Mouse (Mus musculus): ENCODE results near the gene Leo1. TPM values are rescaled to one million over a fixed set of nuclear protein-coding genes. Genes with fewer than 3 reads are reported as not detected.

Leo1 gene
- polyA plus RNA-seq, 1 experiment = 1.0 TPM

DNA sequence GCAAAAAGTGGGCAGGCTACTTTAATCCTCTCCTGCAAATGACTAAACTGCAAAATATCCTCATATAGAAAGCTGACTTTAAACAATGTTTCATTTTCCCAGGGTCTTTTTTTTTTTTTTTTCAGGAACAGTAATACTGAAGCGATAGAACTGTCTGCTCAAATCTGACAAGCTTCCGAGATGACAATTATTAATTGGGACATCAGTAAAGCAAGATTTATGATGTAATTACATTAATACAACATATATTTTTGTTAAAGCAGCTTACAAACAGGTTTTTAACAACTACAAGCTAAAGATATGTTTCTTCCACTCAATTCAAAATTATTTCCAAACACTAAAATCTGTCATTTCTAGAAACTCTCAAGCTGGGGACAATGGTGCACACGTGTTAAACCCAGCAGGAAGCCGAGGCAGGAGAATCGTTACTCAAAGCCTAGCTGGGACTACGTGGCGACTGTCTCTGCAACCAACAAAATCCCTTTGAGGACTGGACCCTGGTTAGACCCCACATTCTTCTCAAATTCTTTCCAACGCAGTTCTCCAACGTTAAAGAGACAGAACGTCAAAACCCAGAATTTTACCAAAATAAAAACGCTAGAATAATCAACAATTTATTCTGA is 33.0 kb upstream of the Leo1 start:
- H3K27me3 ChIP-seq (ENCODE audit: control insufficient read depth) = no peaks in the 10 kb centered on the region
- H3K9me3 ChIP-seq (ENCODE audit: control insufficient read depth, low read length) = no peaks in the 10 kb centered on the region
- no peaks in the 10 kb centered on the region for H3K36me3 ChIP-seq (ENCODE audit: control insufficient read depth)
- no peak for TF ChIP-seq GATA1 (IDR thresholded peaks at IDR 0.05; ENCODE audit: low read length)
- no peak for TF ChIP-seq TAL1 (IDR thresholded peaks at IDR 0.05; ENCODE audit: low read length)
- H3K4me3 ChIP-seq (replicated peaks) = peak overlapping the region; percentile 85
- H3K4me1 ChIP-seq (ENCODE audit: control insufficient read depth) = peaks cover 37% of the 10 kb centered on the region

DNA sequence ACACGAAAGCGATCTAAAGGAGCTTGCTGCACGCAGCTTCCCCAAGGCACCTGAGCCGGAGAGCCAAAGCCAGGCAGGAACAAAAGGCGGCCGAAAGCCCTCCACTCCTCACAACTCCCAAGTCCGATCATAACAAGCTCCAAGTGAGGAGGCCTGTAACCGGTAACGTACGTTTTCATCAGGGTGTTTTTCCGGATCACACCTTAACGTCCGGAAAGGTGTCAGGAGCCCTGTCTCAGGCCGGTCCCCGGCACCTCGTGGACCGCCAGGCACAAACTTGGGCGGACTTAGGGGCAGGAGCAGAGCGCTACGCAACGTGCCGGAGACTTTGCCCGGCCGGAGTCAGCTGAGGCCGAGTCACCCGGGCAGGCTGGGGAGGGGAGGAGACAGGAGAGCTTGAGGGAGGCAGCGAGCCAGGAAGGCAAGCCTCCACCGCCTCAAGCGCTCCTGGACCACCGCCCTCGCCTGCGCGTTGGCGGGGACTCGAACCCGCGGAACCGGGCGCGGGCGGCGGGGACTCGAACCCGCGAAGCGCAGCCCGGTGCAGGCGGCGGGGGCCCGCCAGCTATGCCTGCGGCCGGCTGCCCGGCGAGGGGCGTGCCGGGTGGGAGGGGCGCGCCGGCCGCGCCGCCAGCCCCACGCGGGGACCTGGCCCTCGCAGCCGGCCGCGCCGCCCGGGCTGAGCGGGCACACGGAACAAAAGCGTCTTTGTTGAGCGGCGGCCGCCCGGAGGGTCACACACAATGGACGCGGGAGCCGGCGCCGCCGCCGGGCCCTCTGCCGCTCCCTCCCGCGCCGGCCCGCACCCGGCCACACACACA is 32.1 kb upstream of the Leo1 start:
- Histone ChIP-seq H3K4me3 (replicated peaks) (peak overlapping the region; percentile 85), H3K36me3 (ENCODE audit: control insufficient read depth) (no peaks in the 10 kb centered on the region), H3K9me3 (ENCODE audit: control insufficient read depth, low read length) (no peaks in the 10 kb centered on the region), H3K27me3 (ENCODE audit: control insufficient read depth) (no peaks in the 10 kb centered on the region), H3K4me1 (ENCODE audit: control insufficient read depth) (peaks cover 37% of the 10 kb centered on the region)
- TF ChIP-seq GATA1 (IDR thresholded peaks at IDR 0.05; ENCODE audit: low read length) = no peak
- TF ChIP-seq TAL1 (IDR thresholded peaks at IDR 0.05; ENCODE audit: low read length) = no peak

DNA sequence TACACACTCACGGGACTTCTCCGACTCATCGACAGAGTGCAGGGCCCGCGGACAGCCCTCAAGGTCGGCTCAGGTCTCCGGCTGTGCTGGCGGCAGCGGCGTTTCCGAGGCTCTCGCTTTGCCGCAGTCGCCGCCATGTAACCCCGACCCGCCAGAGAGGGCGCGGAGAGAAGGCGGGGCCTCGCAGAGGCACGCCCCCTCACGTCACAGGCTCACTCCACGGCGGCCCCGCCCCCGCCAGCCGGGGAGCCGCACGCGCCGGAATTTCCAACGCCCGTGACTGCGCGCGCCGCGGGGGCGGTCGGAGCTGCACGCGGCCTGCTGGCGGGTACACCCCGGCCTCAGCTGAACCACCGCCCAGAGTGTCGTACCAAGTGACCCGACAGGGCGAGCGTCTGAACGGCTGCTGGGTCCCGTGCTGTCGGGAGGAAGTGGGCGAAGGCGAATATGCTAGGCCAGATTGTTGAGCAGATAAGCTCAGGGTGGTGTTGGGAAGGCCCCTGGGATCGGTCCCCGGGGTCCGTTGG is 31.4 kb upstream of the Leo1 start, which contains the start of gene Mapk6:
Gene Mapk6, minus strand, starts transcription at position 154 of the 527 bp plus-strand sequence.
- H3K4me1 ChIP-seq (ENCODE audit: control insufficient read depth) = peaks cover 37% of the 10 kb centered on the region
- no peaks in the 10 kb centered on the region for H3K27me3 ChIP-seq (ENCODE audit: control insufficient read depth)
- no peaks in the 10 kb centered on the region for H3K9me3 ChIP-seq (ENCODE audit: control insufficient read depth, low read length)
- TF ChIP-seq TAL1 (IDR thresholded peaks at IDR 0.05; ENCODE audit: low read length) (no peak), GATA1 (IDR thresholded peaks at IDR 0.05; ENCODE audit: low read length) (no peak; the same call in 1 of the 2 replicates)
- H3K4me3 ChIP-seq (replicated peaks) = peak within 1 kb of the TSS; percentile 85
- H3K36me3 ChIP-seq (ENCODE audit: control insufficient read depth) = no peaks in the 10 kb centered on the region

DNA sequence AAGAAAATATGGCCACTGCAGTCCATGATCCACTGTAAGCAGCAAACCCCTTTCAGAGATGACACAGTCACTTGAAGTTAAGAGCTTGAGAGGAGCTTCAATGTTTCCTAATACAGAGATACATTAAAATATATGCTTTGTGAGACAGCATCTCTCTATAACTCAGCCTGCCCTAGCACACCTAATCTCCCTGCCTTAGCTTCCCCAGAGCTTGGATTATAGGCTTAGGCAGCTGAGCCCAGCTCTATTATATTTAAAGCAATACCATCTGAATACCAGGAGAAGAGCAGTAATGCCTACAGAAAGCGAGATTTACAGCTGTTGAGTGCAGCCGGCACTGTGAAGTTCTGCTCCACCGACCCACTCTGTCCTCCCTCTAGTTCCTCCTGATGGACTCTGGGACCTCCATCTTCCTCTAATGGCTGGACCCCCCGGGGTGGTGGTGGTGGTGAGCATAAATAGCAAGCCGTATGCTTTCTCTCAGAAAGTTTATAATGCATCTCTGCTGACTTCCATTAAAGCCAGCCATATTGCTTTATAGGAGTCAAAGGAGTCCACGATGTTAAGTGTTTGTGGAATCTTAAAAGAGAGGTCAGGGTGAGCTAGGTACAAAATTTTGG is 30.3 kb upstream of the Leo1 start:
- TF ChIP-seq TAL1 (IDR thresholded peaks at IDR 0.05; ENCODE audit: low read length) = no peak
- peaks cover 36% of the 10 kb centered on the region for H3K4me1 ChIP-seq (ENCODE audit: control insufficient read depth)
- no peaks in the 10 kb centered on the region for H3K36me3 ChIP-seq (ENCODE audit: control insufficient read depth)
- H3K4me3 ChIP-seq (replicated peaks) = no peak overlapping the region
- no peaks in the 10 kb centered on the region for H3K27me3 ChIP-seq (ENCODE audit: control insufficient read depth)
- H3K9me3 ChIP-seq (ENCODE audit: control insufficient read depth, low read length) = no peaks in the 10 kb centered on the region

DNA sequence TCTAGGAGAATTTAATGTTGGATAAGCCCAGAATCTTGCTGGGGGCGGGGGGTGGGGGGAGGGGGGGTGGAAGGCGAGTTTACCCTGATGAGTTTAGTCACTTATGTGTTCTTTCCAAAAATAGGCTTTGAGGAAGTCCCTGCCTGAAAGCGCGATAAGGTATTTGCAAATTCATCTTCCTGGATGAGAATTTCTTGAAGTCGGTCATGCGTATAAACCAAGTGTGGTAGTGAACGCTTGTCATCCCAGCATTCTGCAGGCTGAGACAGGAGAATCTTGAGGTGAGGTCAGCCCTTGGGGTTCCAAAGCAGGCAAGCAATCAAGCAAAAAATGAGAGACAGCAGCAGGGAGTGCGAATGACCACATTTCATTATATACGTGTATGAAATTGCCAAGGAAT is 29.7 kb upstream of the Leo1 start:
- Histone ChIP-seq H3K9me3 (ENCODE audit: control insufficient read depth, low read length) (no peaks in the 10 kb centered on the region), H3K4me3 (replicated peaks) (no peak overlapping the region), H3K27me3 (ENCODE audit: control insufficient read depth) (no peaks in the 10 kb centered on the region), H3K36me3 (ENCODE audit: control insufficient read depth) (no peaks in the 10 kb centered on the region), H3K4me1 (ENCODE audit: control insufficient read depth) (peaks cover 36% of the 10 kb centered on the region)
- TF ChIP-seq GATA1 (IDR thresholded peaks at IDR 0.05; ENCODE audit: low read length) (no peak), TAL1 (IDR thresholded peaks at IDR 0.05; ENCODE audit: low read length) (no peak)

DNA sequence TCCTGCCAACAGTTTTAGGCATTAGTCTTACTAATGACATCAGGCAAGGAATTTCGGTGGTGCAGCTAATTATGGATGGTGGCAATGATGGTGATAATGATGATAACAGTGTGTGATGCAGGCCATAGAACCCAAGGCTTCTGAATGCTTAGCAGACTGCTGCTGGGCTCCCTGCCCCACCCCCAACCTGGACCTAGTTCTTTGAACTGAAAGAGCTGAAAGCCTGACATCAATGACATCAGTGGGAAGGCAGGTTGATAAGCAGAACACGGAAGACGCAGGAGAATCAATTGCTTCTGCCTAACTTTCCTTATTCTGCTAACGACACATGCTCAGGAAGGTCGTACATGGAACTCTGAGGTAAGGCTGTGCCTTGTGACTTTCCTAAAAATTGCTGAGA is 28.1 kb upstream of the Leo1 start:
- no peaks in the 10 kb centered on the region for H3K27me3 ChIP-seq (ENCODE audit: control insufficient read depth)
- no peak for TF ChIP-seq GATA1 (IDR thresholded peaks at IDR 0.05; ENCODE audit: low read length)
- TF ChIP-seq TAL1 (IDR thresholded peaks at IDR 0.05; ENCODE audit: low read length) = no peak
- peaks cover 31% of the 10 kb centered on the region for H3K4me1 ChIP-seq (ENCODE audit: control insufficient read depth)
- no peak overlapping the region for H3K4me3 ChIP-seq (replicated peaks)
- H3K36me3 ChIP-seq (ENCODE audit: control insufficient read depth) = no peaks in the 10 kb centered on the region
- no peaks in the 10 kb centered on the region for H3K9me3 ChIP-seq (ENCODE audit: control insufficient read depth, low read length)

DNA sequence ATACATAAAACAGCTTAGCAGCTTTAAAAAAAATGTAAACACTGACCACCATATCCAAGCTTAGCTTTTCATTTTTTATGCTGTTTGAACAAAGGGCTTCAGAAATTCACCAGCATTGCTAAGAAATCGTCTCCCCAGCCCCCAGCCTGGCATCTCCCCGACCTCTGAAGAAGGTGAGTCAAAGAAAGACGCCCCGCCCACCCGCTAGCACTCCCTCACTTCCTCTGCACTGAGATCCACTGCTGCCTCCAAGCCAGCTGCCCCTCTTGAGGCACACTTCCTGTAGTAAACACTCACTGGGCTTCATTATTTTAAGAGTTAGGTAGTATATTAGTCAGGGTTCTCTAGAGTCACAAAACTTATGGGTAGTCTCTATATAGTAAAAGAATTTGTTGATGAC is 27.1 kb upstream of the Leo1 start:
- Histone ChIP-seq H3K9me3 (ENCODE audit: control insufficient read depth, low read length) (no peaks in the 10 kb centered on the region), H3K36me3 (ENCODE audit: control insufficient read depth) (no peaks in the 10 kb centered on the region), H3K27me3 (ENCODE audit: control insufficient read depth) (no peaks in the 10 kb centered on the region), H3K4me1 (ENCODE audit: control insufficient read depth) (peaks cover 21% of the 10 kb centered on the region), H3K4me3 (replicated peaks) (no peak overlapping the region)
- TF ChIP-seq TAL1 (IDR thresholded peaks at IDR 0.05; ENCODE audit: low read length) (no peak), GATA1 (IDR thresholded peaks at IDR 0.05; ENCODE audit: low read length) (no peak)

DNA sequence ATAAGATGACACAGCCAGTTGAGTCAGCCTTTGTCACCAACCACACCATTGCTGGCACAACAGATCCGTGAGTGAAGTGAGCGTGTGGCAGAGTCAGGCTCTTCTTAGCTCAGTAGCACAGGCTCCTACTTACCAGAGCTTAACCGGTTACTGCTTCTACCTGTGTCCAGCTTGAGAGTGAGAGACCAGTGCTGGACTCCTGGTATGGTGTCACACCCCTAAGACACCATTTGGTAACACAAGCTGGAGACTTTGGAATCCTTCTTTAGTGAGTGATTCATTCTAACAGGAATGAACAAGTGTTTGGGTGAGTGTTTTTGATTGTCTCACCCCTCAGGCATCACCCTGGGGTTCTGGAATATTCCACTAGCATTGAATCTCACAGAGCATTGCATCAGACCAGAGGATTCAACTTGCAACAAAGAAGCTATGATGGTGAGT is 19.1 kb upstream of the Leo1 start:
- H3K9me3 ChIP-seq (ENCODE audit: control insufficient read depth, low read length) = no peaks in the 10 kb centered on the region
- H3K27me3 ChIP-seq (ENCODE audit: control insufficient read depth) = no peaks in the 10 kb centered on the region; the same call in none of the 2 replicates
- H3K4me3 ChIP-seq (replicated peaks) = no peak overlapping the region
- H3K36me3 ChIP-seq (ENCODE audit: control insufficient read depth) = no peaks in the 10 kb centered on the region
- TF ChIP-seq GATA1 (IDR thresholded peaks at IDR 0.05; ENCODE audit: low read length) = no peak
- TF ChIP-seq TAL1 (IDR thresholded peaks at IDR 0.05; ENCODE audit: low read length) = no peak
- H3K4me1 ChIP-seq (ENCODE audit: control insufficient read depth) = no peaks in the 10 kb centered on the region

DNA sequence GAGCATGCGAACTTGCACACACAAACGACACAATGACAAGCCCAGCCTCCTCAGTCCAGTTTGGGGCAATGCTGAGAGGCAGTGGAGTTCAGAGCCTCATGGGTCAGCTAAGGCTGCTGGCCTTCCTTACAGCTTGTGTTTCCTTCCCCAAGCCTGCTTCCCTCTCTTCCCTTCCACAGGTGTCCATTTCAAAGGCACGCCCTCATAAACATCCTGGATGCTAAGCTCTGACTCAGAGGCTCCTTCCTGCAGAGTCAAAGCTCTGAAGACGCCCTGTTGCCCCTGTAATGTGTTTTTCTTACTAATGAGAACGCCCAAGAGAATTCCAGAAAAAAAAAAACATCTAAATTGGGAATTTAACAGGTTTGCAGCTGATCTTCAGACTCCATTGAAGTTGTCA is 17.6 kb upstream of the Leo1 start:
- H3K4me1 ChIP-seq (ENCODE audit: control insufficient read depth) = no peaks in the 10 kb centered on the region
- no peaks in the 10 kb centered on the region for H3K9me3 ChIP-seq (ENCODE audit: control insufficient read depth, low read length)
- no peaks in the 10 kb centered on the region; the same call in none of the 2 replicates for H3K27me3 ChIP-seq (ENCODE audit: control insufficient read depth)
- no peak for TF ChIP-seq TAL1 (IDR thresholded peaks at IDR 0.05; ENCODE audit: low read length)
- TF ChIP-seq GATA1 (IDR thresholded peaks at IDR 0.05; ENCODE audit: low read length) = no peak
- H3K4me3 ChIP-seq (replicated peaks) = no peak overlapping the region
- H3K36me3 ChIP-seq (ENCODE audit: control insufficient read depth) = no peaks in the 10 kb centered on the region
